Mouse (Mus musculus): Measurements from ENCODE around the gene Plekhh1. TPM values are rescaled to one million over a fixed set of nuclear protein-coding genes. Genes with fewer than 3 reads are reported as not detected.

Plekhh1 gene
- polyA plus RNA-seq (2016; fragmentation: Nextera tagmentation; extraction: Ambion mirVana) = 6.7 TPM in 2 replicates

- Histone ChIP-seq H3K4me1 (replicated peaks) (peaks cover 22% of the 10 kb centered on the region), H3K27ac (peak within 1 kb of the TSS; percentile 96), H3K27me3 (ENCODE audit: insufficient read depth, poor library complexity, severe bottlenecking) (peaks cover 9% of the 10 kb centered on the region; the same call in 1 of the 2 replicates), H3K9me3 (no peaks in the 10 kb centered on the region), H3K36me3 (no peaks in the 10 kb centered on the region), H3K4me3 (peak within 1 kb of the TSS; percentile 86)
- peak; percentile 79 for DNase-seq (ENCODE audit: low spot score)
- WGBS = under 1% methylated on average over 80 of the region's 80 CpGs
These were observed at the start of gene Plekhh1 for GRCm38 (mm10) chr12:79028911-79029861. Gene Plekhh1 (plus strand): TSS chr12:79029163.

GRCm38 (mm10) chr12:78980683-78981091 lies 48.3 kb upstream of the Plekhh1 start:
- H3K9me3 ChIP-seq = no peaks in the 10 kb centered on the region
- no peak for DNase-seq (ENCODE audit: low spot score)
- no peaks in the 10 kb centered on the region for H3K27me3 ChIP-seq (ENCODE audit: insufficient read depth, poor library complexity, severe bottlenecking)
- no peak overlapping the region for H3K27ac ChIP-seq
- 73% methylated on average over 5 of the region's 5 CpGs for WGBS
- H3K4me3 ChIP-seq = no peak overlapping the region
- H3K36me3 ChIP-seq = no peaks in the 10 kb centered on the region
- H3K4me1 ChIP-seq (replicated peaks) = no peaks in the 10 kb centered on the region

GRCm38 (mm10) chr12:78981131-78981530 lies 47.8 kb upstream of the Plekhh1 start:
- no peaks in the 10 kb centered on the region for H3K27me3 ChIP-seq (ENCODE audit: insufficient read depth, poor library complexity, severe bottlenecking)
- H3K4me1 ChIP-seq (replicated peaks) = no peaks in the 10 kb centered on the region
- H3K36me3 ChIP-seq = no peaks in the 10 kb centered on the region
- H3K9me3 ChIP-seq = no peaks in the 10 kb centered on the region
- H3K4me3 ChIP-seq = no peak overlapping the region
- H3K27ac ChIP-seq = no peak overlapping the region
- no peak for DNase-seq (ENCODE audit: low spot score)
- WGBS = 80% methylated on average over 2 of the region's 2 CpGs

- Histone ChIP-seq H3K36me3 (no peaks in the 10 kb centered on the region), H3K4me1 (replicated peaks) (no peaks in the 10 kb centered on the region), H3K27ac (no peak overlapping the region), H3K4me3 (no peak overlapping the region), H3K27me3 (ENCODE audit: insufficient read depth, poor library complexity, severe bottlenecking) (no peaks in the 10 kb centered on the region), H3K9me3 (no peaks in the 10 kb centered on the region)
- WGBS = 77% methylated on average over 9 of the region's 9 CpGs
- no peak for DNase-seq (ENCODE audit: low spot score)
These were observed 46.8 kb upstream of the Plekhh1 start for GRCm38 (mm10) chr12:78981938-78982825.

GRCm38 (mm10) chr12:78983296-78984034 lies 45.5 kb upstream of the Plekhh1 start:
- WGBS = 86% methylated on average over 9 of the region's 9 CpGs
- no peak for DNase-seq (ENCODE audit: low spot score)
- Histone ChIP-seq H3K36me3 (no peaks in the 10 kb centered on the region), H3K4me1 (replicated peaks) (no peaks in the 10 kb centered on the region), H3K9me3 (no peaks in the 10 kb centered on the region), H3K4me3 (no peak overlapping the region), H3K27me3 (ENCODE audit: insufficient read depth, poor library complexity, severe bottlenecking) (no peaks in the 10 kb centered on the region), H3K27ac (no peak overlapping the region)

GRCm38 (mm10) chr12:78984035-78984432 lies 44.9 kb upstream of the Plekhh1 start:
- Histone ChIP-seq H3K4me1 (replicated peaks) (no peaks in the 10 kb centered on the region), H3K36me3 (no peaks in the 10 kb centered on the region), H3K27ac (no peak overlapping the region), H3K4me3 (no peak overlapping the region), H3K27me3 (ENCODE audit: insufficient read depth, poor library complexity, severe bottlenecking) (no peaks in the 10 kb centered on the region), H3K9me3 (no peaks in the 10 kb centered on the region)
- no peak for DNase-seq (ENCODE audit: low spot score)
- WGBS = 77% methylated on average over 3 of the region's 3 CpGs

- no peaks in the 10 kb centered on the region for H3K27me3 ChIP-seq (ENCODE audit: insufficient read depth, poor library complexity, severe bottlenecking)
- no peaks in the 10 kb centered on the region for H3K9me3 ChIP-seq
- no peaks in the 10 kb centered on the region for H3K4me1 ChIP-seq (replicated peaks)
- no peak overlapping the region for H3K27ac ChIP-seq
- 72% methylated on average over 9 of the region's 9 CpGs for WGBS
- no peaks in the 10 kb centered on the region for H3K36me3 ChIP-seq
- no peak for DNase-seq (ENCODE audit: low spot score)
- H3K4me3 ChIP-seq = no peak overlapping the region
These were observed 41.3 kb upstream of the Plekhh1 start for GRCm38 (mm10) chr12:78987581-78988081.

GRCm38 (mm10) chr12:78996271-78996670 lies 32.7 kb upstream of the Plekhh1 start:
- Histone ChIP-seq H3K36me3 (no peaks in the 10 kb centered on the region), H3K9me3 (no peaks in the 10 kb centered on the region), H3K4me3 (no peak overlapping the region), H3K27ac (no peak overlapping the region), H3K4me1 (replicated peaks) (peaks cover 14% of the 10 kb centered on the region; the same call in 1 of the 2 replicates), H3K27me3 (ENCODE audit: insufficient read depth, poor library complexity, severe bottlenecking) (no peaks in the 10 kb centered on the region)
- 71% methylated on average over 4 of the region's 4 CpGs for WGBS
- no peak for DNase-seq (ENCODE audit: low spot score)

- WGBS = 14% methylated on average over 6 of the region's 7 CpGs
- no peak for DNase-seq (ENCODE audit: low spot score)
- Histone ChIP-seq H3K27ac (no peak overlapping the region), H3K9me3 (no peaks in the 10 kb centered on the region), H3K4me3 (no peak overlapping the region), H3K27me3 (ENCODE audit: insufficient read depth, poor library complexity, severe bottlenecking) (no peaks in the 10 kb centered on the region), H3K4me1 (replicated peaks) (peaks cover 14% of the 10 kb centered on the region; the same call in 1 of the 2 replicates), H3K36me3 (no peaks in the 10 kb centered on the region)
These were observed 32.3 kb upstream of the Plekhh1 start for GRCm38 (mm10) chr12:78996711-78997110.

- Histone ChIP-seq H3K4me3 (no peak overlapping the region), H3K36me3 (no peaks in the 10 kb centered on the region), H3K27ac (no peak overlapping the region), H3K4me1 (replicated peaks) (peaks cover 13% of the 10 kb centered on the region), H3K27me3 (ENCODE audit: insufficient read depth, poor library complexity, severe bottlenecking) (peaks cover 28% of the 10 kb centered on the region), H3K9me3 (no peaks in the 10 kb centered on the region)
- no peak for DNase-seq (ENCODE audit: low spot score)
- WGBS = 90% methylated on average over 5 of the region's 5 CpGs
These were observed 26.6 kb upstream of the Plekhh1 start for GRCm38 (mm10) chr12:79002406-79002805.

- no peak for DNase-seq (ENCODE audit: low spot score)
- Histone ChIP-seq H3K27me3 (ENCODE audit: insufficient read depth, poor library complexity, severe bottlenecking) (peaks cover 34% of the 10 kb centered on the region), H3K9me3 (no peaks in the 10 kb centered on the region), H3K4me3 (no peak overlapping the region), H3K27ac (no peak overlapping the region), H3K36me3 (no peaks in the 10 kb centered on the region), H3K4me1 (replicated peaks) (peaks cover 12% of the 10 kb centered on the region)
- 90% methylated on average over 3 of the region's 3 CpGs for WGBS
These were observed 26.0 kb upstream of the Plekhh1 start for GRCm38 (mm10) chr12:79002978-79003377.

- Histone ChIP-seq H3K27ac (no peak overlapping the region), H3K4me1 (replicated peaks) (peaks cover 12% of the 10 kb centered on the region), H3K36me3 (no peaks in the 10 kb centered on the region), H3K9me3 (no peaks in the 10 kb centered on the region), H3K4me3 (no peak overlapping the region), H3K27me3 (ENCODE audit: insufficient read depth, poor library complexity, severe bottlenecking) (peaks cover 36% of the 10 kb centered on the region)
- WGBS = 78% methylated on average over 5 of the region's 5 CpGs
- no peak for DNase-seq (ENCODE audit: low spot score)
These were observed 23.5 kb upstream of the Plekhh1 start for GRCm38 (mm10) chr12:79005456-79005855.

Measured in hindbrain, embryonic 10.5 days (tissue).